Mouse (Mus musculus) MEL (cell line): ENCODE data around the gene 1700025F22Rik. TPM values are rescaled to one million over a fixed set of nuclear protein-coding genes. Genes with fewer than 3 reads are reported as not detected.

Experiments
- DNase-seq: peaks from one replicate; pipeline ENCODE4 v3.0.0; 2011; ENCODE audit warnings: low read depth, low spot score
- H3K27ac ChIP-seq: 2 replicates; pipeline ENCODE4 v1.5.1; 2012; ENCODE audit warnings: low read depth, mild to moderate bottlenecking, control low read depth, low read length, moderate library complexity; ENCODE audit not compliant: control insufficient read depth
- H3K27me3 ChIP-seq, 2 experiments: fragments of 150-350 bp in 1 of 2; sonication (generic) in 1 of 2; 2 replicates each; pipeline ENCODE4 v1.6.1; 2012; ENCODE audit warnings: low read length in 2 of 2, mild to moderate bottlenecking in 2 of 2, improper control_type of control experiment in 1 of 2, moderate library complexity in 1 of 2; ENCODE audit not compliant: insufficient read depth in 2 of 2, control insufficient read depth in 1 of 2
- H3K36me3 ChIP-seq, 2 experiments: 2 replicates each; pipeline ENCODE4 v1.6.1; 2012 to 2014; ENCODE audit warnings: low read length in 2 of 2, improper control_type of control experiment in 1 of 2, inconsistent platforms in 1 of 2, mild to moderate bottlenecking in 1 of 2; ENCODE audit not compliant: insufficient read depth in 2 of 2, control insufficient read depth in 1 of 2
- H3K4me1 ChIP-seq, 2 experiments: fragments of 150-350 bp in 1 of 2; sonication (generic) in 1 of 2; 2 replicates each; pipeline ENCODE4 v1.6.1; 2012; ENCODE audit warnings: low read length in 2 of 2, improper control_type of control experiment in 1 of 2, mild to moderate bottlenecking in 1 of 2; ENCODE audit not compliant: insufficient read depth in 2 of 2, control insufficient read depth in 1 of 2
- H3K4me3 ChIP-seq, 2 experiments: fragments of 150-350 bp in 1 of 2; sonication (generic) in 1 of 2; 2 replicates each; pipeline ENCODE4 v1.5.1; 2012; ENCODE audit warnings: low read depth in 2 of 2, low read length in 2 of 2, mild to moderate bottlenecking in 2 of 2, moderate library complexity in 2 of 2, control low read depth in 1 of 2, improper control_type of control experiment in 1 of 2; ENCODE audit not compliant: control insufficient read depth in 1 of 2, insufficient read depth in 1 of 2
- H3K79me2 ChIP-seq: 2 replicates; pipeline ENCODE4 v1.6.1; 2012; ENCODE audit warnings: mild to moderate bottlenecking, low read length, moderate library complexity; ENCODE audit not compliant: control insufficient read depth, poor library complexity, insufficient read depth
- H3K9ac ChIP-seq: 2 replicates; pipeline ENCODE4 v1.6.1; 2012; ENCODE audit warnings: low read depth, mild to moderate bottlenecking, control low read depth, low read length, moderate library complexity; ENCODE audit not compliant: control insufficient read depth, poor library complexity, severe bottlenecking
- H3K9me3 ChIP-seq: fragments of 150-350 bp; sonication (generic); replicated peaks from 2 replicates; pipeline ENCODE4 v1.6.1; 2012; ENCODE audit warnings: mild to moderate bottlenecking, low read length, improper control_type of control experiment, moderate library complexity; ENCODE audit not compliant: insufficient read depth
- CHD1 ChIP-seq: IDR thresholded peaks from 2 replicates; pipeline ENCODE4 v1.6.1; 2012; ENCODE audit warnings: low read depth, mild to moderate bottlenecking, inconsistent platforms, low read length, improper control_type of control experiment
- CHD2 ChIP-seq: IDR thresholded peaks from 2 replicates; pipeline ENCODE4 v1.6.1; 2011; ENCODE audit warnings: low read length, improper control_type of control experiment
- CTCF ChIP-seq, 3 experiments: IDR thresholded peaks in 2 of 3; conservative IDR thresholded peaks in 1 of 3; 2 replicates each; pipeline ENCODE4 v1.5.1; 2011 to 2012; ENCODE audit warnings: low read length in 3 of 3, low read depth in 2 of 3, mild to moderate bottlenecking in 2 of 3, improper control_type of control experiment in 1 of 3, inconsistent platforms in 1 of 3, mixed read lengths in 1 of 3, moderate library complexity in 1 of 3; ENCODE audit not compliant: control insufficient read depth in 1 of 3, insufficient read depth in 1 of 3, poor library complexity in 1 of 3, severe bottlenecking in 1 of 3
- E2F4 ChIP-seq: IDR thresholded peaks from 2 replicates; pipeline ENCODE4 v1.6.1; 2011; ENCODE audit warnings: low read depth, low read length, improper control_type of control experiment, borderline replicate concordance
- ELF1 ChIP-seq: IDR thresholded peaks from 2 replicates; pipeline ENCODE4 v1.6.1; 2014; ENCODE audit warnings: low read depth, mild to moderate bottlenecking, inconsistent platforms, low read length, improper control_type of control experiment, moderate library complexity
- ETS1 ChIP-seq: IDR thresholded peaks from 2 replicates; pipeline ENCODE4 v1.6.1; 2012; ENCODE audit warnings: low read depth, mild to moderate bottlenecking, inconsistent platforms, low read length, improper control_type of control experiment, moderate library complexity
- GABPA ChIP-seq: IDR thresholded peaks from 2 replicates; pipeline ENCODE4 v1.6.1; 2012; ENCODE audit warnings: low read depth, mild to moderate bottlenecking, inconsistent platforms, low read length, improper control_type of control experiment, moderate library complexity
- GATA1 ChIP-seq: IDR thresholded peaks from 2 replicates; pipeline ENCODE4 v1.6.1; 2011; ENCODE audit warnings: low read depth, low read length, improper control_type of control experiment
- HCFC1 ChIP-seq: IDR thresholded peaks from 2 replicates; pipeline ENCODE4 v1.6.1; 2012; ENCODE audit warnings: low read depth, mild to moderate bottlenecking, inconsistent platforms, low read length, improper control_type of control experiment, moderate library complexity
- MAX ChIP-seq: IDR thresholded peaks from 2 replicates; pipeline ENCODE4 v1.6.1; 2011; ENCODE audit warnings: low read length, improper control_type of control experiment
- MAZ ChIP-seq: IDR thresholded peaks from 2 replicates; pipeline ENCODE4 v1.6.1; 2012; ENCODE audit warnings: low read depth, mild to moderate bottlenecking, inconsistent platforms, low read length, improper control_type of control experiment
- MYB ChIP-seq: IDR thresholded peaks from 2 replicates; pipeline ENCODE4 v1.6.1; 2011; ENCODE audit warnings: mild to moderate bottlenecking, low read depth, low read length, improper control_type of control experiment
- NELFE ChIP-seq: IDR thresholded peaks from 2 replicates; pipeline ENCODE4 v1.6.1; 2011; ENCODE audit warnings: low read depth, low read length, improper control_type of control experiment
- POLR2AphosphoS2 ChIP-seq: IDR thresholded peaks from 2 replicates; pipeline ENCODE4 v1.6.1; 2011; ENCODE audit warnings: low read length, improper control_type of control experiment
- POLR2AphosphoS5 ChIP-seq: IDR thresholded peaks from 2 replicates; pipeline ENCODE4 v1.6.1; 2012; ENCODE audit warnings: low read depth, borderline replicate concordance, mild to moderate bottlenecking, inconsistent platforms, low read length, moderate library complexity, mixed read lengths
- RAD21 ChIP-seq: IDR thresholded peaks from 2 replicates; pipeline ENCODE4 v1.6.1; 2011; ENCODE audit warnings: mild to moderate bottlenecking, low read depth, low read length, improper control_type of control experiment
- SIN3A ChIP-seq: IDR thresholded peaks from 2 replicates; pipeline ENCODE4 v1.6.1; 2012; ENCODE audit warnings: low read length, improper control_type of control experiment, inconsistent platforms
- SMC3 ChIP-seq: IDR thresholded peaks from 2 replicates; pipeline ENCODE4 v1.6.1; 2011; ENCODE audit warnings: low read depth, low read length, improper control_type of control experiment
- UBTF ChIP-seq: IDR thresholded peaks from 2 replicates; pipeline ENCODE4 v1.6.1; 2012; ENCODE audit warnings: low read depth, mild to moderate bottlenecking, inconsistent platforms, low read length, improper control_type of control experiment, moderate library complexity, borderline replicate concordance; ENCODE audit not compliant: insufficient read depth
- USF1 ChIP-seq: IDR thresholded peaks from 2 replicates; pipeline ENCODE4 v1.6.1; 2014; ENCODE audit warnings: low read depth, mild to moderate bottlenecking, inconsistent platforms, low read length, improper control_type of control experiment, moderate library complexity
- USF2 ChIP-seq, 2 experiments: IDR thresholded peaks; 2 replicates each; pipeline ENCODE4 v1.6.1; 2011 to 2012; ENCODE audit warnings: improper control_type of control experiment in 2 of 2, low read length in 2 of 2, borderline replicate concordance in 1 of 2, inconsistent platforms in 1 of 2, low read depth in 1 of 2, mild to moderate bottlenecking in 1 of 2; ENCODE audit not compliant: insufficient read depth in 1 of 2
- ZKSCAN1 ChIP-seq: IDR thresholded peaks from 2 replicates; pipeline ENCODE4 v1.6.1; 2012; ENCODE audit warnings: low read depth, mild to moderate bottlenecking, inconsistent platforms, low read length, improper control_type of control experiment, moderate library complexity
- ZMIZ1 ChIP-seq: IDR thresholded peaks from 2 replicates; pipeline ENCODE4 v1.6.1; 2012; ENCODE audit warnings: low read depth, mild to moderate bottlenecking, inconsistent platforms, low read length, improper control_type of control experiment, moderate library complexity
- polyA plus RNA-seq, 2 experiments: library from polyadenylated mRNA; stranded (reverse) in 1 of 2; unstranded in 1 of 2; fragments of >175 nt in 1 of 2; fragments of >200 nt in 1 of 2; gene quantifications; 2 replicates each; pipeline versions ENCODE4 v1.2.1 to v1.2.4; 2012; ENCODE audit warnings: low replicate concordance in 2 of 2, low read depth in 1 of 2; ENCODE audit not compliant: insufficient read length in 2 of 2, insufficient read depth in 1 of 2, missing spikeins in 1 of 2
- total RNA-seq: library from RNA; depleted of rRNA; stranded (reverse); fragments of 300-350 nt; gene quantifications from 2 replicates; pipeline ENCODE4 v1.2.3, GENCODE M21; 2012; rRNA removed

1700025F22Rik gene
- total RNA-seq: not detected in 2 replicates
- not detected for polyA plus RNA-seq

DNA sequence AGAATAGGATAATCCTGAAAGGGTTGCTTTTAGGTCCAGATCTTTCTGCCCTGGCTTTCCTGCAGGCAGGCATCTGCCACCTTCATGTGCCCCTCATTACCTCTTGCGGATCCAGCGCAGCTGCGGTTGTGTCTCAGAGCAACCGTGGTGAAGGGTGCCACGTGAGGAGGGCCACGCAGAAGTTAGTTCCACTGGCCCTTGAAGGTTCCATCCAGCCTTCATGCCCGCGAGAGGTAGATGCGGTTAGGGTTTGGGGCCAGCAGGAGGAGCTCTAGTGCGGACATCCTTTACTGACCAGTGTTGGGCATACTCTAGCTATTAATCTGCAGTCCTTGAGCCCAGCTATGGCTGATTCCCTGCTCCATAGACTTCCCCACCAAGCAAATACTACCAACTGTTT lies at the start of gene 1700025F22Rik:
Gene 1700025F22Rik, minus strand, starts transcription at position 149 of the 400 bp plus-strand sequence.
- Histone ChIP-seq H3K4me3 (no peak within 1 kb of the TSS), H3K9me3 (no peaks in the 10 kb centered on the region), H3K4me1 (no peaks in the 10 kb centered on the region), H3K27ac (no peak within 1 kb of the TSS), H3K79me2 (no peaks in the 10 kb centered on the region), H3K9ac (no peak within 1 kb of the TSS)
- DNase-seq: peak; percentile 6
- TF ChIP-seq SMC3 (peak; percentile 20; the same call in 1 of the 2 replicates), ZMIZ1 (no peak), ETS1 (no peak), CHD2 (no peak), CTCF (IDR thresholded peaks at IDR 0.05 in 2 of 3, conservative IDR thresholded peaks at IDR 0.05 in 1 of 3; ENCODE audit: control insufficient read depth in 1 of 3, insufficient read depth in 1 of 3, low read depth in 2 of 3, low read length in 3 of 3, poor library complexity in 1 of 3, severe bottlenecking in 1 of 3) (peak; percentile 20 to 39 (median 28); a peak in 5 of 6 replicates), MYB (no peak), USF1 (no peak), POLR2AphosphoS5 (no peak), UBTF (no peak), GATA1 (no peak)
- TF ChIP-seq, all 39 proteins: peak for 2
- peaks cover 0 to 2% of the 10 kb centered on the region in 2 experiments; a peak in 1 of 4 replicates for H3K27me3 ChIP-seq
- no peaks in the 10 kb centered on the region for H3K36me3 ChIP-seq

DNA sequence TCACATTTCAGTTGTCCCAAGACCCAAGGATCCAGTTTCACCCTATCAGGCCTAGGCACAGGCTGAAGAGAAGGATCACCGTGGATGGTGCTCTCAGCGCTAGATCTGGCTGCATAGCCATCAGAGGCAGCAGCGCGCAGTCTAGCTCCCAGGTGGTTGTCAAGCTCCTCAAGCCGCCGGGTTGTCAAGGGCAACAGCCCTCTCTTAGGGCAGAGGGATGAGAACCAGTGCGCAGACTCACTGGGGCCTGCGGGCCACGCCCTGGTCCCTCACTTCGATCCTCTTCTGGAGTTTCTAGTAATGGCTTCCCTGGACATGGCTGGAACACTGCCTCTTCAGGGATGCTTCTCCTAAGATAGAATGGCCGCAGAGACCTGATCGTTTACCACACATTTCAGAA lies 31.4 kb upstream of the 1700025F22Rik start, which contains the start of gene Ms4a13:
Gene Ms4a13, minus strand, starts transcription at position 192 of the 400 bp plus-strand sequence.
- Histone ChIP-seq H3K27ac (no peak within 1 kb of the TSS), H3K4me3 (no peak within 1 kb of the TSS), H3K9me3 (no peaks in the 10 kb centered on the region), H3K9ac (no peak within 1 kb of the TSS), H3K79me2 (no peaks in the 10 kb centered on the region), H3K36me3 (no peaks in the 10 kb centered on the region), H3K4me1 (no peaks in the 10 kb centered on the region), H3K27me3 (no peaks in the 10 kb centered on the region; a peak in 1 of 4 replicates)
- DNase-seq: no peak
- TF ChIP-seq CHD2 (no peak), NELFE (no peak)

DNA sequence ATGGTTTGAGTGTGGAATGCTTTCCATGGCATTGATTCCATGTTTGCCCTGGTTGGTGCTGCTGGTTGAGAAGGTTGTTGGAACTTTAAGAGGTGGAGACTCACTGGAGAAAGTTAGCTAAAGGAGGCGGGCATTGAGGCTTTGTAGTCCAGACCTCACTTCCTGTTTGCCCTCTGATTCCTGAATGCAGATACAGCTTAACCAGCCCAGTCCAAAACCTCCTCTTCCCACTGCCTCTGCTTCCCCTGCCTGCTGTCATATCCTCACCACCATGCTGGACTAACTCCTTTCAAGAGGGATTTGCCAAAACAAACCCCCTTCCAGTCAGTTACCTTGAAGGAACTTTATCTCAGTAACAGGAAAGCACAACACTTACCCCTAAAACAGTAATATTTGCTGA lies 27.4 kb upstream of the 1700025F22Rik start:
- TF ChIP-seq MAX (no peak), SIN3A (no peak), GATA1 (no peak), MYB (no peak), CHD1 (no peak), HCFC1 (no peak), GABPA (no peak), ZMIZ1 (no peak), CHD2 (no peak), ZKSCAN1 (no peak), E2F4 (no peak), USF1 (no peak), RAD21 (no peak), POLR2AphosphoS5 (no peak), ELF1 (no peak), POLR2AphosphoS2 (no peak), MAZ (no peak), USF2 (IDR thresholded peaks at IDR 0.05; ENCODE audit: borderline replicate concordance in 1 of 2, insufficient read depth in 1 of 2, low read depth in 1 of 2, low read length in 2 of 2) (no peak)
- TF ChIP-seq, all 39 proteins: peak for 0
- no peak overlapping the region for H3K27ac ChIP-seq
- H3K27me3 ChIP-seq: no peaks in the 10 kb centered on the region; a peak in 1 of 4 replicates
- no peak overlapping the region for H3K9ac ChIP-seq
- H3K4me1 ChIP-seq: no peaks in the 10 kb centered on the region
- no peaks in the 10 kb centered on the region for H3K9me3 ChIP-seq
- no peaks in the 10 kb centered on the region for H3K79me2 ChIP-seq
- no peak for DNase-seq
- H3K4me3 ChIP-seq: no peak overlapping the region
- H3K36me3 ChIP-seq: no peaks in the 10 kb centered on the region
